Mouse (Mus musculus): ENCODE results near the gene Actg1.

DNA sequence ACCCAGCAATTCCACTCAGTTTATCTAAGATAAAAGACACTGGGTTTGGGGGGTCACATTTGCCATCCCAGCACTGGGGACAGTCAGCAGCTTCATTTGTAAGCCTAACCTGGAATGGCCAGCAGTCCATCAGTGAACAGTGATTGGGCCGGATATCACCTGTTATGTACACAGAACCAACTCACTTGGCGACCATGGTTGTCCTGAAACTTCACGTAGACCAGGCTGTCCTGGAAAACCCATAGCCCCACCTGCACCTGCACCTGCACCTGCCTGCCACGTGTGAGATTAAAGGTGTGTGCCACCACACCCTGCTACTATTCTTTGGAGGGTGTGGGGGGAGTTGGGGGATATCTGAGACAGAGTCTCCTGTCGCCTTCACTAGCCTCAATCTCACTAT lies 29.0 kb downstream of the Actg1 start:
- TF ChIP-seq MEF2A (IDR thresholded peaks at IDR 0.05; ENCODE audit: borderline replicate concordance, low read depth, low read length) (no peak), CTCF (conservative IDR thresholded peaks at IDR 0.05 in 1 of 2, IDR thresholded peaks at IDR 0.05 in 1 of 2; ENCODE audit: low read depth in 2 of 2, low read length in 2 of 2) (no peak), CHD1 (IDR thresholded peaks at IDR 0.05; ENCODE audit: low read depth, low read length) (no peak), TCF12 (IDR thresholded peaks at IDR 0.05; ENCODE audit: low read depth, low read length) (no peak), POLR2AphosphoS2 (IDR thresholded peaks at IDR 0.05; ENCODE audit: low read depth, low read length) (no peak), ZC3H11A (IDR thresholded peaks at IDR 0.05; ENCODE audit: low read depth, low read length) (no peak), MXI1 (IDR thresholded peaks at IDR 0.05; ENCODE audit: low read depth, low read length) (no peak), POLR2A (IDR thresholded peaks at IDR 0.05; ENCODE audit: low read depth, low read length) (no peak), JUND (conservative IDR thresholded peaks at IDR 0.05; ENCODE audit: low read depth, low read length) (no peak), GABPA (IDR thresholded peaks at IDR 0.05; ENCODE audit: insufficient replicate concordance, low read depth, low read length) (no peak), USF2 (conservative IDR thresholded peaks at IDR 0.05; ENCODE audit: low read depth, low read length) (no peak), ZKSCAN1 (IDR thresholded peaks at IDR 0.05; ENCODE audit: borderline replicate concordance, low read depth, low read length) (no peak), MYC (IDR thresholded peaks at IDR 0.05; ENCODE audit: low read depth, low read length) (no peak), E2F4 (IDR thresholded peaks at IDR 0.05; ENCODE audit: insufficient replicate concordance, low read depth, low read length) (no peak)

Measured in CH12.LX (cell line).